Mouse (Mus musculus) T-helper 2 cell (primary cell): ENCODE data around the gene Elf3.
"Not testable (repeated sequence)": the region's sequence is repeated elsewhere in the genome, so short reads cannot be mapped to it uniquely, and the experiment has no call there.

Experiments
- in situ Hi-C: fragments of 300-600 bp; cut with MboI, MseI; formaldehyde crosslinking; loops from one replicate; pipeline ENCODE4 v1.15.1; 2025; ENCODE audit warnings: high pct_unique_total_duplicates

Gene Elf3

DNA sequence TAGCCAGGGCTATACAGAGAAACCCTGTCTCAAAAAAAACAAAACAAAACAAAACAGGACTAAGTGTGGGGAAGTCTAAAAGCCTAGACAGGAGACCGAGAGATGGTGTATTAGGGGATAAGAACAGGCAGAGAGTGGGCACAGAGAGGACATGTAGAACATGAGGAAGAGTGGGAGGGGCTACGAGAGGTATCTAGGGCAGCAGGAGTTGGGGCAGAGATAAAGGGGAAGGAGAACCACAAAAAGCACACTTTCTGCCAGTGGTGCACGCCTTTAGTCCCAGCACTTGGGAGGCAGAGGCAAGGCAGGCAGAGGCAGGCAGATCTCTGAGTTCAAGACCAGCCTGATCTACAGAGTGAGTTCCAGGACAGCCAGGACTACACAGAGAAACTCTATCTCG is 18.2 kb downstream of the Elf3 start:
- in situ Hi-C loops, result not testable (repeated sequence)

DNA sequence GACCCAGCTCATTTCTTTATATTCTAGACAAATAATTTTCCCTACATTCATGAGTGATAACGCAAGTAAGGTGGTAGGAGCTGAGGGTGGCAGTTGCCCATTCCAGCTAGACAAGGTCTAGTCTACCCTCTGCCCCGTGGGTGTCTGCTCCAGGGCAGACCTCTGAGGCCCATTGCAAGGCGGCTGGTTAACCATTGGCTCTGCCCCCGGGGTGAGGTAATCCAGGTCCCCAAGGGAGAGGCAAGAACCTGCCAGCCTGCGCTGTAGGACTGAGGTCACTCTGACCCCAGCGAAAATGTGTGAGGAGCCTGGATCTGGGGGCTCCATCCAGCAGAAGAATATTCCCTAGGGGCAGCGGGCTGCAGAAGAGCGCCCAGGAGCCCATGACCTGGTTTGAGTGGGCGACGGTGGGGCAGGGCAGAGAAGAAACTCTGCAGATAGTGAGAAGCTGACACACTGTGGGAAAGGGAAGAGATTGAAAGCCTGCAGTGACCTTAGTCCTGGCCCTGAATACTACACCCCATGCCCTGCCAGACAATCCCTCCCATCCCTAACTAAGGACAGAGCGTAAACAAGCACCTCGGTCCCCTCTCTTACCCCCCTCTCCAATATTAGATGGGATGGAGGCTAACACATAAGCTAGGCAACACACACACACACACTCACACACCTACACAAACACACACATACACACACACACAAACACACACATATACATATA is 21.1 kb downstream of the Elf3 start:
- in situ Hi-C loops, result no loop called here

DNA sequence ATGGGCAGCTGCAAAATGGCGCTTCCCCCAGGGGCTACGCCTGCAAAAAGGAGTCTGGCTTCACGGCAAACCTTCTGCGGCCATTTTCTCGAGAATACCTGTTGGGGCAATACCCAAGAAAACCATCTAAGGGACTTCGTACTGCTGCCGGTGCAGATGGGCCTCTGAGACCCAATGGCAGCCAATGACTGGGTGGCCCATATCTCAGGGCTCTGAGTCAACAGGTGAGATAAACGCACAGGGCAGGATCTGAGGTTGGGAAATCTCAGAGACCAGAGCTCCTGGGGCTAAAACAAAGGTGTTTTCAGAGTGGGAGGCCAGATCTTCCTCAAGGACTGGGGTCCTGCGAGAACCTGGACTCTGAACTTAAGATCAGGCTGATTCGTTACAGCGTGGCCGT is 23.6 kb downstream of the Elf3 start:
- in situ Hi-C loops, result no loop called here

DNA sequence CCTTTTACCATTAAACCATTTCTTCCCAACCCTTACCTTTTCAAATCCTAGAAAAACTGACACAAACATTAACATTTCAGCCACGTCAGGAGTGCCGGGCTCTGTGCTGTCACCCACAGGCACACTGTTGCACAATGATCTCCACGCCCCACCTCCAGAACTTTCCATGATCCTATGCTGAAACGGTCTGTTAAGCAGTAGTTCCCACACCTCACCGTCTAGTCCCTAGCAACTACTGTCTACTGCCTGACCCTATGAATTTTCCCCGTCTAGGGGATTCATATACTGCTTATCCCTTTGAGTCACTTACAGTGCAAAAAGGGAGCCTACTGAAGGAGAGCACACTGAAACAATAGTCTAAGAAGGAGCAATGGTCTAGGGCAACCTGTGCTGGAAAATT is 24.4 kb downstream of the Elf3 start:
- in situ Hi-C loops, result no loop called here

DNA sequence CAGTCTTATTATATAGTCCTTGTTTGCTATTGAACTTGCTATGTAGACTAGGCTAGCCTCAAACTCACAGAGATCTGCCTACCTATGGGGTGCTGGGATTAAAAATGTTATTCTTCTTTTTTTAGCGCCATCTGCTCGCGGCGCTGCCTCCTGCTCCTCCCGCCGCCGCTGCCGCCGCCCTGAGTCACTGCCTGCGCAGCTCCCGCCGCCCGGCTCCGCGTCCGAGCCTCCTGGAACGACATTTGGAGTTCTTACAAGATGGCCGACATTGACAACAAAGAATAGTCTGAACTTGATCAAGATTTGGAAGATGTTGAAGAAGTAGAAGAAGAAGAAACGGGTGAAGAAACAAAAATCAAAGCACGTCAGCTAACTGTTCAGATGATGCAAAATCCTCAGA is 26.5 kb downstream of the Elf3 start:
- in situ Hi-C loops, result not testable (repeated sequence)

DNA sequence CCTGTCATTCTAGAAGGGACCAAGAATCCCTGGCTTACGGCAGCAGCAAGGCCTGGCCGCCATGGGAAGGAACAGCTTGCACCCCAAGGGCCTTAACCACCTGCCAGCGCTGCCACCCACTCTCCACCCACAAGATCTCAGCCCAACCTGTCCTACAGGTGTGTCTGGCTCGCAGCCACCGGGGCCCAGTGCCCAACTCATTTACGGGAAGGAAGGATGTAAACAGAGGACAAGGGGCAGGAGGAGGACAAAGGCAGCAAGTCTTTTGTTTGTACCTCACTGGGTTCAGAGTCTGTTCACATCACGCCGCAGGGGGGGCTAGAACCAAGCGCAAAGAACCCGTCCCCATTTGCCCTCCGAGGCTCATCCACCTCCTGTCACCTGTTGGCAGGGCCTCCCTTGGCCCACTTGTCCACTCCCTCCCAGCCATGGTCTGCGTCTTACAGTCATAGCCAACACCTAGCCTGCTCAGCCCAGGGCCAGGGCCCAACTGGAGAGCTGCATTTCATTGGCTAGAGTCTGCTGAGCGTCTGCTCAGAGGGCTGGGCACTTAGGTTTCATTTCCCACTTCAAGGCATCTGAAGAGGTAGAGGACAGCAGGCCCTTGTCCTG is 30.9 kb downstream of the Elf3 start:
- in situ Hi-C loops, result no loop called here

DNA sequence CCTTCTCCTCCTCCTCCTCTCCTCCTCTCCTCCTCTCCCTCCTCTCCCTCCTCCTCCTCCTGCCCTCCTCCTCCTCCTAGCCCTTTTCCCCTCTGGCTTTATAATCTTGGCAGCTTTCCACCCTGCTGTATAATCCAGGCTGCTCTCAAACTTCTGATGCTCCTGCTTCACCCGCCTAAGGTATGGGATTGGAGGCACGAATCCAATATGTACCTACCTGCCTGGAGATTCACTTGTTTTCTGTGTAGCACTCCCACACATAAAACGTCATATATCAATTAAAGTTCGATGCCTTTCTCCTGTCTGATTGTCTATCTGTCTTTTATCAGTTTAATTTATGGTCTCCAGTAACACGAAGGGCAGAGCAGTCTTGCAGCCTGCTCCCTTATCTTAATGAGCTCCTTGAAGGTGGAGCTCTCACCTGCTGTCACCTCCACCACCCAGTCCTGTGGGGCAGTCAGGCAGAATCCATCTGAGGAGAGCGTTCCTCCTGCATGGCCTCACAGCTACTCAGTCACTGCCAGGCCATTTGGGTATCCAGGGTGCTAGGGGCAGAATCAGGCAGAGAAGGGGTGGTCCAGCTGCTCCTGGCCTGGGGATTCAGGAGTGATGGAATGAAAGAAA is 33.3 kb downstream of the Elf3 start:
- in situ Hi-C loops, result no loop called here

DNA sequence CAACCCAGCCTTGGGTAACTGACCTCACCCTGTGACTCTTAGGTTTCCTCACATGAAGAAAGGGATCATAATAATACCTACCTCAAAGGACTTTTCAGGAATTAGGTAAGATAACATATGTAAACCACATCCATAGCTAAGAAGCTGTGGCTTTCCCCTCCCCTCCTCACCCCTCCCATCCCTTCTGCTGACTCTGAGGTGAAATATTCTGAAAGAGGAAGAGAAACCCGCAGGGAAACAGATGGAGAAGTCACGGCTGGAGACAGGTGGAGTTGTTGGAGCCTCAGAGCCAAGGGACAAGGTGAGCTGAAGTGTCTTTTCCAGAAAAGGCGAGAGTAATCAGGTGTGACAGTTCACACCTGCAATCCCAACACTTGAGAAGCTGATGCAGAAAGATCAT is 34.2 kb downstream of the Elf3 start:
- in situ Hi-C loops, result no loop called here

DNA sequence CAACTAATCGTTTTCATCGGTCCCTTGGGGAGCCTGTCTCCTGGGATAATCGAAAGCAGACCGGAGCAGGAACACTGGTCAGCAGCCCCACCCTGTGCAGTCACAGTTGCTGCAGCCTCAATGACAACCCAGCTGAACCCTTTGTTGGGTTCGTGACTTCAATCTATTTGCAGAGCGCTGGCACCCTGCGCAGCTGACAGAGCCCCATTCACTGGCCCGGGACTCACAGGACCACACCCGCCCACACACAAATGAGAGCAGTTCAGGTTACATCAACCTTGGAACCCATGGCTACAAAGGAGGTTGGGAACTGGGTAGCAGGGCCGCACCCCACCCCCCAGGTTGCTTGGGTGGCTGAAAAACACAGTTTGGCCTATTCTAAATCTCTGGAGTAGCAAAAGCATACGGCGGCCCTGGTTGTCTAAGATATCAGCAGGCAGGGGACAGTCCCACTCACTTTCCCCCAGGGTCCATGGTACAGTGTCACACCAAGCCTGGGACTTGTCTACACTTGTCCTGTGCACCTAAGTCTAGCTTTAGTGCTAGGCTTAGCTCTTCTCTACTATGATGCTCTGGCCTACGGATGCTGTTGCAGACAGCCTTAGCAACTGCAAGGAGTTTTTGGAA is 40.6 kb downstream of the Elf3 start:
- in situ Hi-C loops, result no loop called here

DNA sequence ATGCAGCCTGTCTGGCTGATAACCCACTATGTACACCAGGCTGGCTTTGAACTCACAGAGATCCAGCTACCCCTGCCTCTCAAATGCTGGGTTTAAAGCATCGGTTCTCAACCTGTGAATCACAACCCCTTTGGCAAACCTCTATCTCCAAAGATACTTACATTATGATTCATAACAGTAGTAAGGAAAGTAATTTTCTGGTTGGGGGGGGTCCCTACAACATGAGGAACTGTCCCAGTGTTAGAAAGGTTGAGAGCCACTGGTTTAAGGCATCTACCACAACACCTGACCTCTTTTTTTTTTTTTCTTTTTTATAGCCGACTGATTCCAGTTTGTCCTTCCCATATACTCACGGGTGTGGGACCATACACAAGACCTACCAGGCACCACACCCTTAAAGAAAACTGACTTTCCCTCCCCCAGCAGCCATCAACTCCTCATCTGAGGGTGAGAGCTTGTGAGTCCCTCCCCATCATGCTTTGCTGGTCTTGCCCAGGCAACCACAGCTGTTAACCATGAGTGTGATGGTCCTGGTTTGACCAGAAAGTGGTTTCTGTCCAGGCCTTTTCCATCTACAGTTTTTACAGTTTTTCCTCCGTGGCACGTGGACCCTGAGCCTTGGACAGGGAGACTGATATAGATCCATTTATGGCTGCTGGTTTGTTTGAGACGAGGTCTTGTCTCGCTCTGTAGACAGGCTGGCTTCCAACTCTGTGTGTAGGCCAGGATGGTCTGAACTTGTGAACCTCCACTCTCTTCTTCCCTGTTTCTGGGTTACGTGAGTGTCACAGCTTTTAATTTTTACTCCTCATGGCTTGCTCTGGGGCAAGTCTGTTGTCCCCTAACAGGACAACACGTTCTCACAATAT is 44.4 kb downstream of the Elf3 start:
- in situ Hi-C loops, result no loop called here

DNA sequence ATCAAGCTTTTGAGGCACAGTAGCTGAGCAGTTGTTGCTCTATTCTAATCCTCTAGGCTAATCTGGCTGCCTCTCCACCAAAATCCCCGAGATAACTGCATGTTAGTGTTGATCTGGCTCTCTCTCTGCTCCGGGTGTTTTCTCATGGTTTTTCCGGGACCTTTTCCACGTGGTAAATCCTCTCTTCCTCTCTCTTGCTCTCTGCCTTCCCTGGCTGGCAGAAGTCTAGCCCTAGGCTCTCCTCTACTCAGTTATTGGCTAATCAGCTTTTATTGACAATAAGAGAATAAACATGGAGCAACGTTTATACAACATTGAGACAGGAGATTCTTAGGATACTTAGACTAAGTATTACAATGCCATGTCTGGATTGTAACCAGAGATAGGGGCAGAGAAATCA is 47.9 kb downstream of the Elf3 start:
- in situ Hi-C loops, result no loop called here

DNA sequence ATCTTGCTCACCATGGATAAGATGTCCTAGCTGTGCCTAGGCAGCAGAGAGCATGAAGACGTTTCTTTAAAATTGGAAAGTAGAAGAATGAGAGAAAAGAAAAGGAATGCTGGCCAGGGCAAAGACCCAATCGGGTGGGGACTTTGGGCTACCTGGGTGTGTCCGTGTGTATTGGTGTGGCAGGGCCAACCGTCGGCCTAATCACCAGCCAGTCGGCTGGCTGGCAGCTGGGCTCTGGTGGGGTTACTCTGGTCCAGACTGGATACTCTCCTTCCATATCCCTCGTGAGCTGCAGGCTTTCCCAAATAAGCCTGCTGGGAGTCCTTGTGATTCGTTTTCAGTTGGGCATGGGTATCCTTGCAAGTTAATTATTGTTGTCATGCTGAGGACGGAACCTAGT is 49.7 kb downstream of the Elf3 start:
- in situ Hi-C loops, result no loop called here

DNA sequence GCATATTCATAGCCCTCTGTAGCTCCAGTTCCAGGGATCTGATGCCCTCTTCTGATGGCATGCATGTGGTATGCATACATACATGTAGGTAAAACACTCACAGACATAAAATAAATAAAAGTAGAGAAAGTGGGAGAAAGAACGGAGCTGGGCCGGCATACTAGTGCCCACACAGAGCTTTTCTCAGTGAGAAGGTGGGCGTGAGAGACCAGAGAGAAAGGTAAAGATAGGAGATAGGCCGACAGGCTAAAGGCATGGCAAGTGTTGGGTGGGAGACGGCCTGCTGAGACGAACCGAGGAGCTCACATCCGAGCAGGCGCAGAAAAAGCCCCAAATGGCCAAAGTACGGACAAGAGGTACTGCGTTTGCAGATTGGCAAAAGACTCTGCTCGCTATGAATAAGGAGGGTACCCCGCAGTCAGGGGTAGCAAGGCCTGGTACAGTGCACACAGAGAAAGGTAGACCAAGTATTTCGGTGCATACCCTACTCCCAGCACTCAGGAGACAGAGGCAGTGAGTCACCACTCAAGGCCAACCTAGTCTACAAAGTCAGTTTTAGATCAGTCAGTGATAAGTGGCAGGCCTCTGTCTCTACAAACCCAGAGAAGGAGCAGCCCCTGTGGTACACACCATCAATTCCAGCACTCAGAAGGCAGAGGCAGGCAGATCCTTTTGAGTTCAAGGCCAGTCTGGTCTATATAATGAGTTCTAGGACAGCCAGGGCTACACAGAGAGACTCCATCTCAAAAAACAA is 51.6 kb downstream of the Elf3 start:
- in situ Hi-C loops, result no loop called here

DNA sequence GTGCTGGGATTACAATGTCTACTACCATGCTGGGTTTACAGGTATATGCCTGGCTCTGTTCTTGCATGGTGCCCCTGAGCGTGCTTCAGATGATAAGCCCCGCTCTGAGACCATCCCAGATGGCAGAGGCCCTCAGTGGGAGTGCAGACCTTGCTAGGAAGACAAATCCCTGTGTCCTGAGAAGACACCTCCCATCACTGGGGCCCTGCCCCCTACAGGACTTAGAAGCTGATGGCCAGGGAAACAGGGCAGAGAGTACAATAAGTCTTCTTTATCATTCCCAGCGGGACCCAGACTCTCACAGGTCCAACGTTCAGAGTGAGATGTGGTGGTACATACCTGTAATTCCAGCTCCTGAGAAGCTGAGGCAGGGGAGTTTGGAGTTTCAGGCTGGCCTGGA is 53.1 kb downstream of the Elf3 start:
- in situ Hi-C loops, result no loop called here

DNA sequence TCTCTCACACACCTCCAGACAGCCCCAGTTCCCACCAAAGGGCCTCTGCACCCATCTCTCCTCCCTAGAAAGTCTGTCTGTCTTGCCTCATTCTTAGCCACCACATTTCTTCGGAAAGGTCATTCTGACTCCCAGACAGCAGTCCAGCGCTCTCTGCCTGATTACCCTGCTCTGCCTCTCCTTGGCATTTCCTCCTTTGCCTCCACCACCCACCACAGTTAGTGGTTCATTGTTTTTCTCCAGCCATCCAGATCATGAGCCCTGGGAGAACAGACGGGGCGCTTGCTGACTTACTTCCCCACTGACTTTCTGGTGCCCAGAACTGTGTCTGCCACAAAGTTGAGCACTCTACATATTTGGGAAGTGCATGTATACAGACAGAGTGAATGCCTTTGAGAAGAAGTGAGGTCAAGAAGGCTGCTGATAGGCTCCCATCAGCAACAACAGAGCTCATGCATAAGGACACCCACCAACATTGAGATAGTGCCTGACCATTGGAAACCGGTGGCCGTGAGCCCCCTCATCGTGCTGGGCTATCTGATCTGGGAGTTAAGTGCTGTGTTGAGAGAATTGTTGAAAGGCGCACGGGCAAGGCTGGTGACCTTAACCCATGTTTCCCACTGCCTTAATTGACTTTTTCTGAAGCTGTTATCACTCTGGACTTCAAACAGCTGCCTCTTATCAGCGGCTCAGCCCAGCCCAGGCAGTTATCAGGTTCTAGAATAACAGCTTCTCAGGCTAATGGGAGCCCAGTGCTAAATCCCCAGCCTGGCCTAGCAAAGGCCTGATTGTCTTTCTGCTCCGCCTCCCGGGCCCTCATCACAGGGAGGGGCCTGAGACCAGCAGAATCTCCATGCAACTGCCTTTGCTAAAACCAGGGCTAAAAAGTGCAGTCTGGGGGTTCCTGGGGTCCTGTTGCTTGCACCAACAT is 53.9 kb downstream of the Elf3 start:
- in situ Hi-C loops, result no loop called here
